Mouse (Mus musculus) CH12.LX (cell line): Measurements from ENCODE around the gene Scd3. TPM values are rescaled to one million over a fixed set of nuclear protein-coding genes. Genes with fewer than 3 reads are reported as not detected.

Experiments
- DNase-seq: peaks from one replicate; pipeline ENCODE4 v3.0.0-alpha.2; 2013; ENCODE audit errors: extremely low read depth
- H3K27ac ChIP-seq: 2 replicates; pipeline ENCODE4 v1.5.1; 2012; ENCODE audit warnings: low read depth, mild to moderate bottlenecking, control low read depth, moderate library complexity; ENCODE audit not compliant: insufficient read depth
- H3K27me3 ChIP-seq: replicated peaks from 2 replicates; pipeline ENCODE3; 2012; ENCODE audit warnings: inconsistent platforms
- H3K36me3 ChIP-seq, 2 experiments: replicated peaks in 1 of 2; 2 replicates each; pipeline versions ENCODE3 to v1.6.1; 2012; ENCODE audit warnings: inconsistent platforms in 1 of 2, low read length in 1 of 2, mild to moderate bottlenecking in 1 of 2, mixed read lengths in 1 of 2, moderate library complexity in 1 of 2; ENCODE audit not compliant: control insufficient read depth in 1 of 2, insufficient read depth in 1 of 2
- H3K4me1 ChIP-seq, 2 experiments: 2 replicates each; pipeline ENCODE4 v1.6.1; 2012; ENCODE audit warnings: inconsistent platforms in 1 of 2, moderate library complexity in 1 of 2; ENCODE audit not compliant: insufficient read depth in 2 of 2, control insufficient read depth in 1 of 2
- H3K4me2 ChIP-seq: 2 replicates; pipeline ENCODE4 v1.6.1; 2012; ENCODE audit warnings: low read depth, mild to moderate bottlenecking, control low read depth; ENCODE audit not compliant: poor library complexity, insufficient read depth, severe bottlenecking
- H3K4me3 ChIP-seq, 3 experiments: fragments of 150-350 bp in 1 of 3; sonication (generic) in 1 of 3; replicated peaks in 1 of 3; 2 replicates each; pipeline versions ENCODE3 to v1.5.1; 2011 to 2012; ENCODE audit warnings: low read depth in 2 of 3, low read length in 2 of 3, mild to moderate bottlenecking in 2 of 3, moderate library complexity in 2 of 3, control low read depth in 1 of 3, improper control_type of control experiment in 1 of 3, inconsistent platforms in 1 of 3, mixed read lengths in 1 of 3; ENCODE audit not compliant: poor library complexity in 1 of 3
- H3K79me2 ChIP-seq: replicated peaks from 2 replicates; pipeline ENCODE4 v1.6.1; 2012; ENCODE audit warnings: mild to moderate bottlenecking, moderate library complexity; ENCODE audit not compliant: control insufficient read depth, poor library complexity, insufficient read depth, severe bottlenecking; ENCODE audit errors: extremely low read depth
- H3K9ac ChIP-seq: 2 replicates; pipeline ENCODE4 v1.6.1; 2012; ENCODE audit warnings: low read depth, mild to moderate bottlenecking, control low read depth, moderate library complexity; ENCODE audit not compliant: insufficient read depth
- H3K9me3 ChIP-seq: replicated peaks from 2 replicates; pipeline ENCODE3; 2012; ENCODE audit warnings: low read length, inconsistent platforms, mixed read lengths
- BHLHE40 ChIP-seq: IDR thresholded peaks from 2 replicates; pipeline ENCODE4 v1.6.1; 2011; ENCODE audit warnings: mild to moderate bottlenecking, low read depth, low read length, improper control_type of control experiment
- CHD1 ChIP-seq: IDR thresholded peaks from 2 replicates; pipeline ENCODE4 v1.6.1; 2012; ENCODE audit warnings: low read depth, low read length, improper control_type of control experiment, inconsistent platforms
- CHD2 ChIP-seq: IDR thresholded peaks from 2 replicates; pipeline ENCODE4 v1.6.1; 2011; ENCODE audit warnings: low read length, improper control_type of control experiment
- CTCF ChIP-seq, 2 experiments: IDR thresholded peaks in 1 of 2; conservative IDR thresholded peaks in 1 of 2; 2 replicates each; pipeline ENCODE4 v1.5.1; 2011 to 2012; ENCODE audit warnings: low read depth in 2 of 2, low read length in 2 of 2, improper control_type of control experiment in 1 of 2, inconsistent platforms in 1 of 2, mild to moderate bottlenecking in 1 of 2, moderate library complexity in 1 of 2
- E2F4 ChIP-seq: IDR thresholded peaks from 2 replicates; pipeline ENCODE4 v1.6.1; 2011; ENCODE audit warnings: low read depth, low read length, improper control_type of control experiment; ENCODE audit not compliant: insufficient replicate concordance
- ELF1 ChIP-seq: IDR thresholded peaks from 2 replicates; pipeline ENCODE4 v1.6.1; 2014; ENCODE audit warnings: low read depth, mild to moderate bottlenecking, inconsistent platforms, low read length, improper control_type of control experiment
- EP300 ChIP-seq: IDR thresholded peaks from 2 replicates; pipeline ENCODE4 v1.6.1; 2011; ENCODE audit warnings: low read length, improper control_type of control experiment
- ETS1 ChIP-seq: conservative IDR thresholded peaks from 2 replicates; pipeline ENCODE4 v1.6.1; 2012; ENCODE audit warnings: low read depth, mild to moderate bottlenecking, inconsistent platforms, low read length, improper control_type of control experiment, moderate library complexity
- GABPA ChIP-seq: IDR thresholded peaks from 2 replicates; pipeline ENCODE4 v1.6.1; 2012; ENCODE audit warnings: low read depth, low read length, improper control_type of control experiment, inconsistent platforms; ENCODE audit not compliant: insufficient replicate concordance
- HCFC1 ChIP-seq: IDR thresholded peaks from 2 replicates; pipeline ENCODE4 v1.6.1; 2012; ENCODE audit warnings: low read depth, mild to moderate bottlenecking, inconsistent platforms, low read length, improper control_type of control experiment
- JUN ChIP-seq: IDR thresholded peaks from 2 replicates; pipeline ENCODE4 v1.6.1; 2011; ENCODE audit warnings: low read depth, mild to moderate bottlenecking, low read length, improper control_type of control experiment, moderate library complexity; ENCODE audit not compliant: insufficient read depth
- MAFK ChIP-seq: IDR thresholded peaks from 2 replicates; pipeline ENCODE4 v1.6.1; 2011; ENCODE audit warnings: low read length, improper control_type of control experiment; ENCODE audit not compliant: insufficient replicate concordance
- MAZ ChIP-seq: IDR thresholded peaks from 2 replicates; pipeline ENCODE4 v1.6.1; 2012; ENCODE audit warnings: low read depth, mild to moderate bottlenecking, inconsistent platforms, low read length, improper control_type of control experiment, moderate library complexity
- MEF2A ChIP-seq: IDR thresholded peaks from 2 replicates; pipeline ENCODE4 v1.6.1; 2014; ENCODE audit warnings: low read depth, mild to moderate bottlenecking, inconsistent platforms, low read length, improper control_type of control experiment, borderline replicate concordance
- MXI1 ChIP-seq: IDR thresholded peaks from 2 replicates; pipeline ENCODE4 v1.6.1; 2011; ENCODE audit warnings: mild to moderate bottlenecking, low read depth, low read length, improper control_type of control experiment
- NELFE ChIP-seq: IDR thresholded peaks from 2 replicates; pipeline ENCODE4 v1.6.1; 2011; ENCODE audit warnings: low read depth, low read length, improper control_type of control experiment
- POLR2A ChIP-seq: IDR thresholded peaks from 2 replicates; pipeline ENCODE4 v1.6.1; 2011; ENCODE audit warnings: low read depth, mild to moderate bottlenecking, improper control_type of control experiment, low read length
- RAD21 ChIP-seq: IDR thresholded peaks from 2 replicates; pipeline ENCODE4 v1.6.1; 2011; ENCODE audit warnings: low read depth, mild to moderate bottlenecking, low read length, improper control_type of control experiment, moderate library complexity
- RCOR1 ChIP-seq: conservative IDR thresholded peaks from 2 replicates; pipeline ENCODE4 v1.6.1; 2012; ENCODE audit warnings: low read depth, mild to moderate bottlenecking, inconsistent platforms, low read length, improper control_type of control experiment
- SIN3A ChIP-seq: IDR thresholded peaks from 2 replicates; pipeline ENCODE4 v1.6.1; 2012; ENCODE audit warnings: low read length, improper control_type of control experiment, inconsistent platforms
- TCF12 ChIP-seq: IDR thresholded peaks from 2 replicates; pipeline ENCODE4 v1.6.1; 2014; ENCODE audit warnings: low read depth, mild to moderate bottlenecking, inconsistent platforms, low read length, improper control_type of control experiment
- USF2 ChIP-seq: conservative IDR thresholded peaks from 2 replicates; pipeline ENCODE4 v1.6.1; 2011; ENCODE audit warnings: low read depth, low read length, improper control_type of control experiment
- dilution Hi-C: fragments of 300-500 bp; cut with MboI; formaldehyde crosslinking; loops from 2 replicates; pipeline ENCODE4 v1.14.3; 2020; ENCODE audit warnings: low sequenced_read_pairs; ENCODE audit not compliant: extremely low pct_unique_long_range_greater_than_20kb, extremely low pct_ligation_motif_present
- in situ Hi-C: fragments of 300-500 bp; cut with MboI; formaldehyde crosslinking; loops from 3 replicates; pipeline ENCODE4 v1.14.3; 2019; ENCODE audit warnings: low sequenced_read_pairs, low pct_ligation_motif_present, low pct_unique_long_range_greater_than_20kb, mixed read lengths
- polyA plus RNA-seq: library from polyadenylated mRNA; unstranded; fragments of >175 nt; gene quantifications from 2 replicates; pipeline ENCODE4 v1.2.1, GENCODE M21; 2012; ENCODE audit warnings: low read depth; ENCODE audit not compliant: insufficient read length
- total RNA-seq, 2 experiments: library from RNA; depleted of rRNA; stranded (reverse); fragments of 300-350 nt in 1 of 2; fragments of >200 nt in 1 of 2; gene quantifications; 2 replicates each; pipeline ENCODE4 v1.2.3; 2012 to 2014

Gene Scd3
- total and polyA plus RNA-seq, 3 experiments: not detected

DNA sequence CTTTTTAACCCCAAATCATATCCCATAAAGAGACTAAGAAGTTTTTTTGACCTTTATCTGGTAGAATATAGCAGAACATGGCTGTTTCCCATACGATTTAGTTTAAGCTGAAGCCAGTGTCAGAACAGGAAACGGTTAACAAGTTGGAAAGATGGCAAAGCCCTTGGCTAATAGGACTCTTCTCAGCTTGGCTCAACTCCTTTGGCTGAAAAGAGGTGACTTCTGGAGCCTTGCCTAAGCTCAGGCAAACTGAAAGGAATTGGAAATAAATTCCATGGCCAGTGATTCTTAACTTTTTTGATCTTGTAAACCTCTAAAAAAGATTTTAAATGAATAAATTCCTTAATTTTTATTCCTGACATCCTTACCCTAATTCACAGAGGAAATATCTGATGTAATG, 26.7 kb downstream of the Scd3 start:
- Histone ChIP-seq H3K27ac (no peak overlapping the region), H3K27me3 (peaks cover 8% of the 10 kb centered on the region), H3K9me3 (no peaks in the 10 kb centered on the region), H3K79me2 (no peaks in the 10 kb centered on the region)
- in situ Hi-C loops (no loop called here), dilution Hi-C loops (no loop called here)
- no peak for DNase-seq
- no peak for TF ChIP-seq SIN3A
- TF ChIP-seq NELFE: no peak
- no peak for TF ChIP-seq CTCF (conservative IDR thresholded peaks at IDR 0.05 in 1 of 2, IDR thresholded peaks at IDR 0.05 in 1 of 2; ENCODE audit: low read depth in 2 of 2, low read length in 2 of 2)
- no peak for TF ChIP-seq RCOR1
- no peak for TF ChIP-seq POLR2A
- TF ChIP-seq CHD1: no peak
- TF ChIP-seq, all 38 proteins: peak for 0
- Histone ChIP-seq H3K4me2 (no peak overlapping the region), H3K4me3 (no peak overlapping the region), H3K9ac (no peak overlapping the region), H3K36me3 (no peaks in the 10 kb centered on the region), H3K4me1 (no peaks in the 10 kb centered on the region)

DNA sequence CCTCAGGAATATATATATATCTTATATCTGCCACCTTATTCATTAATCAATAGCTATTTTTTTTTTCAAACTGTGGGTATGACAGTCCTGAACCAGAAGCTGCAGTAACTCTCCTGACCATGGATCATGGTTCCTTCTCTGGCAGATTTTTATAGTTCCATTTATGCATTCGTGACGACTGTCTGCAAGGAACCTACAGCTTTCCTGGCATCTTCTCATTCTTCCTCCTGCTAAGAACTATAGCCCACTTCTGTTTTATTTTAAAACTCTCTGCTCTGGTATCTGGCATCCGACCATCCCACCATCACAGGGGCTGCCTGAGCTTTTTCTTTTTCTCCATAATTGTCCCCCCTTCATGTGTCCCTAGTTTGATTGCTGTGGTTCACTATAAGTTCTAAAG, 27.1 kb downstream of the Scd3 start:
- no peaks in the 10 kb centered on the region for H3K36me3 ChIP-seq
- peaks cover 7% of the 10 kb centered on the region for H3K27me3 ChIP-seq
- no peak overlapping the region for H3K9ac ChIP-seq
- H3K79me2 ChIP-seq: no peaks in the 10 kb centered on the region
- dilution Hi-C loops: no loop called here
- no peaks in the 10 kb centered on the region for H3K4me1 ChIP-seq
- H3K9me3 ChIP-seq: no peaks in the 10 kb centered on the region
- no peak overlapping the region for H3K4me2 ChIP-seq
- TF ChIP-seq MAZ (no peak), CTCF (conservative IDR thresholded peaks at IDR 0.05 in 1 of 2, IDR thresholded peaks at IDR 0.05 in 1 of 2; ENCODE audit: low read depth in 2 of 2, low read length in 2 of 2) (no peak), EP300 (no peak), POLR2A (no peak), ETS1 (no peak), CHD2 (no peak), E2F4 (no peak), TCF12 (no peak), JUN (no peak), MXI1 (no peak), NELFE (no peak), GABPA (no peak), BHLHE40 (no peak), HCFC1 (no peak), USF2 (no peak), MAFK (no peak), RAD21 (no peak), MEF2A (no peak), ELF1 (no peak), RCOR1 (no peak)
- TF ChIP-seq, all 38 proteins: peak for 0
- Histone ChIP-seq H3K4me3 (no peak overlapping the region), H3K27ac (no peak overlapping the region)
- DNase-seq: no peak
- in situ Hi-C loops: no loop called here
